Mouse (Mus musculus): ENCODE results near the gene Acsm2. TPM values are rescaled to one million over a fixed set of nuclear protein-coding genes. Genes with fewer than 3 reads are reported as not detected.

Acsm2 gene
- polyA plus RNA-seq, 1 experiment: not detected

DNA sequence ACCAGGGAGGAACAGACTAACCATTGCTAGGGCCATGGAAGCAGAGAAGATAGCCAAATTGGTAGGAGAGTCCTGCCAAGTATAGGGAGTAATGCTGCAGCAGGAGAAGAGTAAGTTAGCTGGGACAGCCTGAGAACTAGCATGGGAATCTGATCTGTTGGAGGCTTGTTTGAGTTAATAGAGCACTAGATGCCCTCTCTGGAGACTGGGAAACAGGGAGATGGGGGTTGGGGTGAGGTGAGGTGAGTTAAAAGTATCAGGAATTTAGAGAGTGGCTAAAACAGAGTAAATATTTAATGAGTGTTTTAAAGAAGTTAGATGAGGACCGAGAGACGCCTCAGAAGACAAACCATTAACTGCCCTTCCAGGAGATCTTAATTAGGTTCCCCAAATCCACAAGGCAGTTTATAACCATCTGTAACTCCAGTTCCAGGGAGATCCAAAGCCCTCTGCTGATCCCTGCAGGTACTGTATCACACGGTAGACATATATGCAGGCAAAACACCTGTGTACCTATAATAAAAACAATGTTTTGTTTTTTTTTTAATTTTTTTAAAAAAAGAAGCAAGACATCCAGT lies 40.5 kb downstream of the Acsm2 start:
- Histone ChIP-seq H3ac (ENCODE audit: control insufficient read depth, insufficient read length, low read depth) (no peak overlapping the region), H3K36me3 (ENCODE audit: control insufficient read depth, insufficient read depth) (no peaks in the 10 kb centered on the region), H3K27me3 (ENCODE audit: control insufficient read depth, insufficient read depth, insufficient read length) (no peaks in the 10 kb centered on the region), H3K79me2 (ENCODE audit: control insufficient read depth, insufficient read depth) (no peaks in the 10 kb centered on the region), H3K4me3 (ENCODE audit: insufficient read depth, poor library complexity, severe bottlenecking) (no peak overlapping the region), H3K79me3 (ENCODE audit: low read depth) (no peaks in the 10 kb centered on the region)
- TF ChIP-seq MAX (IDR thresholded peaks at IDR 0.05): no peak
- TF ChIP-seq CTCF (IDR thresholded peaks at IDR 0.05; ENCODE audit: control insufficient read depth, insufficient read depth, insufficient read length): no peak

- H3K79me2 ChIP-seq (ENCODE audit: control insufficient read depth, insufficient read depth): no peaks in the 10 kb centered on the region
- H3K79me3 ChIP-seq (ENCODE audit: low read depth): no peaks in the 10 kb centered on the region
- H3K27me3 ChIP-seq (ENCODE audit: control insufficient read depth, insufficient read depth, insufficient read length): no peaks in the 10 kb centered on the region
- TF ChIP-seq MAX (IDR thresholded peaks at IDR 0.05) (no peak), FOSL1 (IDR thresholded peaks at IDR 0.05; ENCODE audit: insufficient read depth, low read length, poor library complexity, severe bottlenecking) (no peak), MYOG (IDR thresholded peaks at IDR 0.05; ENCODE audit: control insufficient read depth, extremely low read depth, insufficient read length) (no peak), USF1 (IDR thresholded peaks at IDR 0.05; ENCODE audit: low read depth) (no peak), MYOD1 (IDR thresholded peaks at IDR 0.05; ENCODE audit: control insufficient read depth, insufficient read length, low read depth) (no peak), CEBPB (IDR thresholded peaks at IDR 0.05; ENCODE audit: low read depth) (no peak), CTCF (IDR thresholded peaks at IDR 0.05; ENCODE audit: control insufficient read depth, insufficient read depth, insufficient read length) (no peak)
- H3ac ChIP-seq (ENCODE audit: control insufficient read depth, insufficient read length, low read depth): no peak overlapping the region
- H3K4me3 ChIP-seq (ENCODE audit: insufficient read depth, poor library complexity, severe bottlenecking): no peak overlapping the region
- H3K36me3 ChIP-seq (ENCODE audit: control insufficient read depth, insufficient read depth): no peaks in the 10 kb centered on the region
These were observed 41.2 kb downstream of the Acsm2 start for GRCm38 (mm10) chr7:119595306-119595705.

DNA sequence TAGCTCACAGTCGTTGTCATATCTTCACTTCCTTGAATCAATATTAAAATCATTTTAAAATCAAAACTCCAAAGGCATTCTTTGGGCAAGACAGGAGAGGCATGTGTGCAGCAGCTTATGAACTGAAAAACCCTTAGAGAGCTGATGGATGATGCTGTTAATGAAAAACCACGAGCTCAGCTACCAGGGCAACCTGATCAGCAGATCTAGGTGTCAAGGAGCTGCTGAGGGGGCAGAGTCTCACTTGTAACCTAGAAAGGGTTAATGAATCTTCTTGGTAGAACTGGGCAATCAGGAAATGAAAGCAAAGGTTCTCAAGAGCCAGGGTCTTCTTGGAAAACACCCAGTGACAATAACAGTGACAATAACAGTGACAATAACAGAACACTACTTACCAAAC lies 42.4 kb downstream of the Acsm2 start:
- H3K36me3 ChIP-seq (ENCODE audit: control insufficient read depth, insufficient read depth): no peaks in the 10 kb centered on the region
- H3ac ChIP-seq (ENCODE audit: control insufficient read depth, insufficient read length, low read depth): no peak overlapping the region
- no peaks in the 10 kb centered on the region for H3K27me3 ChIP-seq (ENCODE audit: control insufficient read depth, insufficient read depth, insufficient read length)
- TF ChIP-seq USF1 (IDR thresholded peaks at IDR 0.05; ENCODE audit: low read depth) (no peak), MYOD1 (IDR thresholded peaks at IDR 0.05; ENCODE audit: control insufficient read depth, insufficient read length, low read depth) (no peak), FOSL1 (IDR thresholded peaks at IDR 0.05; ENCODE audit: insufficient read depth, low read length, poor library complexity, severe bottlenecking) (no peak), MYOG (IDR thresholded peaks at IDR 0.05; ENCODE audit: control insufficient read depth, extremely low read depth, insufficient read length) (no peak), MAX (IDR thresholded peaks at IDR 0.05) (no peak), CEBPB (IDR thresholded peaks at IDR 0.05; ENCODE audit: low read depth) (no peak), CTCF (IDR thresholded peaks at IDR 0.05; ENCODE audit: control insufficient read depth, insufficient read depth, insufficient read length) (no peak)
- H3K4me3 ChIP-seq (ENCODE audit: insufficient read depth, poor library complexity, severe bottlenecking): no peak overlapping the region
- H3K79me2 ChIP-seq (ENCODE audit: control insufficient read depth, insufficient read depth): no peaks in the 10 kb centered on the region
- no peaks in the 10 kb centered on the region for H3K79me3 ChIP-seq (ENCODE audit: low read depth)

- Histone ChIP-seq H3K79me2 (ENCODE audit: control insufficient read depth, insufficient read depth) (no peaks in the 10 kb centered on the region), H3ac (ENCODE audit: control insufficient read depth, insufficient read length, low read depth) (no peak overlapping the region), H3K36me3 (ENCODE audit: control insufficient read depth, insufficient read depth) (no peaks in the 10 kb centered on the region), H3K27me3 (ENCODE audit: control insufficient read depth, insufficient read depth, insufficient read length) (no peaks in the 10 kb centered on the region), H3K79me3 (ENCODE audit: low read depth) (no peaks in the 10 kb centered on the region), H3K4me3 (ENCODE audit: insufficient read depth, poor library complexity, severe bottlenecking) (no peak overlapping the region)
- no peak for TF ChIP-seq USF1 (IDR thresholded peaks at IDR 0.05; ENCODE audit: low read depth)
- no peak for TF ChIP-seq MYOD1 (IDR thresholded peaks at IDR 0.05; ENCODE audit: control insufficient read depth, insufficient read length, low read depth)
- no peak for TF ChIP-seq FOSL1 (IDR thresholded peaks at IDR 0.05; ENCODE audit: insufficient read depth, low read length, poor library complexity, severe bottlenecking)
- TF ChIP-seq MAX (IDR thresholded peaks at IDR 0.05): no peak
- TF ChIP-seq CEBPB (IDR thresholded peaks at IDR 0.05; ENCODE audit: low read depth): no peak
- TF ChIP-seq MYOG (IDR thresholded peaks at IDR 0.05; ENCODE audit: control insufficient read depth, extremely low read depth, insufficient read length): no peak
- TF ChIP-seq CTCF (IDR thresholded peaks at IDR 0.05; ENCODE audit: control insufficient read depth, insufficient read depth, insufficient read length): no peak
These were observed 47.2 kb downstream of the Acsm2 start for GRCm38 (mm10) chr7:119601195-119601953.

DNA sequence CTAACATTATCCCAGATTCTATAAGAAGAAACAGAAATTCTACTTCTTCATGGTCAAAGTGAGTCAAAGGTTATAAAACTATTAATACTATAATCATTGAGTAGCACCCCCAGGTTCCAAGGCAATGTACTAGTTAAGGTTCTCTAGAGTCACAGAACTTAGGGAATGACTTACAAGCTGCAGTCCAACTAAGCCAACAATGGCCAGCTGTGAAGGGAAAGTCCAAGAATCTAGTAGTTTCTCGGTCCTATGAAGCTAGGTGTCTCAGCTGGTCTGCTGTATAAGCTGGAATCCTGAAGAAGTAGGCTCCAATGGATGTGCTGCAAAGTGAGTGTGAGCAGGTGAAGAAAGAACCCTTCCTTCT lies 47.8 kb downstream of the Acsm2 start:
- Histone ChIP-seq H3K4me3 (ENCODE audit: insufficient read depth, poor library complexity, severe bottlenecking) (no peak overlapping the region), H3K79me3 (ENCODE audit: low read depth) (no peaks in the 10 kb centered on the region), H3K27me3 (ENCODE audit: control insufficient read depth, insufficient read depth, insufficient read length) (no peaks in the 10 kb centered on the region), H3ac (ENCODE audit: control insufficient read depth, insufficient read length, low read depth) (no peak overlapping the region), H3K79me2 (ENCODE audit: control insufficient read depth, insufficient read depth) (no peaks in the 10 kb centered on the region), H3K36me3 (ENCODE audit: control insufficient read depth, insufficient read depth) (no peaks in the 10 kb centered on the region)
- no peak for TF ChIP-seq CEBPB (IDR thresholded peaks at IDR 0.05; ENCODE audit: low read depth)
- TF ChIP-seq MAX (IDR thresholded peaks at IDR 0.05): no peak
- TF ChIP-seq USF1 (IDR thresholded peaks at IDR 0.05; ENCODE audit: low read depth): no peak
- no peak for TF ChIP-seq MYOD1 (IDR thresholded peaks at IDR 0.05; ENCODE audit: control insufficient read depth, insufficient read length, low read depth)
- no peak for TF ChIP-seq MYOG (IDR thresholded peaks at IDR 0.05; ENCODE audit: control insufficient read depth, extremely low read depth, insufficient read length)
- TF ChIP-seq CTCF (IDR thresholded peaks at IDR 0.05; ENCODE audit: control insufficient read depth, insufficient read depth, insufficient read length): no peak

All from C2C12 (cell line).